Mouse (Mus musculus) kidney, postnatal 25 days (tissue): ENCODE data around the gene Pam.

Experiments used
- DNase-seq, 2 experiments: peaks; one replicate each; pipeline ENCODE4 v3.0.0; 2021; ENCODE audit warnings: mixed read lengths in 2 of 2

Gene Pam

DNA sequence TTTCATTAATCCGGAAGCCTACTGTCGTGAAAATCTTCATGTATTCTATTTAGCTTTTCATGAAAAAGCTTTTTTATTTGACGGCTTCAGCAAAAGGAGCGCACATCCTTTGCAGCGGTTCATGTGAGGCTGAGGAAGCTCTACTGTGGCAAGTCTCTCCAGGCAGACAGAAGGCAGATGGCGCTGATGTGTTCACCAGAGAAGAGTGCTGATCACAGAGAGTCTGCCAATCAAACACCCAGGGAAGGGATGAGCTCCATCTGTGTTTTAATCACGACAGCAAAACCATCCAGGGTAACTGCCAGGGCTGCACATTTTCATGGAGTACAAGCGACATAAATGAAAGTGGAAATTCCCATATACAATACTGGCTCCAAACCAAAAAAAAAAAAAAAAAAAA, 63.6 kb downstream of the Pam start:
- peak in 1 of 2 experiments; percentile 34 for DNase-seq

- DNase-seq, result no peak
Observed at GRCm38 (mm10) chr1:98029025-98029424, 66.4 kb downstream of the Pam start.

- no peak for DNase-seq
Observed at GRCm38 (mm10) chr1:98028468-98028867, 67.0 kb downstream of the Pam start.

DNA sequence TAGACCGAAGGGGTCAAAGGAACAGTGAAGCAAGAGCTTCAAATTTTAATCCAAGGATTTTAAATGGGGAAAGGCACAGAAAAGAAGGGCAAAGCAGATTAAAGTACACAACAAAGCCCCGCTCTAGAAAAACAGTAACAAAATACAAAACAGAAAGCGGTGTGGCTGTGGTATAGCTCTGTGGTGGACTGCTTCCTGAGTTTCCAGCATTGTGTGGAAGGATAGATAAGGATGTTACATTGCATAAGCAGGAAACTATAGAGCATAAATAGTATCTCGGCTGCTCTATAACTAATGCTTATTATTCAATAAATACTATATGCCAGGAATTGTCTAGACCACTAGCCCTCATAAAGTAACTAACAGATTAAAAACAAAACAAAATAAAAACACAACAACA, 67.5 kb downstream of the Pam start:
- no peak for DNase-seq

DNA sequence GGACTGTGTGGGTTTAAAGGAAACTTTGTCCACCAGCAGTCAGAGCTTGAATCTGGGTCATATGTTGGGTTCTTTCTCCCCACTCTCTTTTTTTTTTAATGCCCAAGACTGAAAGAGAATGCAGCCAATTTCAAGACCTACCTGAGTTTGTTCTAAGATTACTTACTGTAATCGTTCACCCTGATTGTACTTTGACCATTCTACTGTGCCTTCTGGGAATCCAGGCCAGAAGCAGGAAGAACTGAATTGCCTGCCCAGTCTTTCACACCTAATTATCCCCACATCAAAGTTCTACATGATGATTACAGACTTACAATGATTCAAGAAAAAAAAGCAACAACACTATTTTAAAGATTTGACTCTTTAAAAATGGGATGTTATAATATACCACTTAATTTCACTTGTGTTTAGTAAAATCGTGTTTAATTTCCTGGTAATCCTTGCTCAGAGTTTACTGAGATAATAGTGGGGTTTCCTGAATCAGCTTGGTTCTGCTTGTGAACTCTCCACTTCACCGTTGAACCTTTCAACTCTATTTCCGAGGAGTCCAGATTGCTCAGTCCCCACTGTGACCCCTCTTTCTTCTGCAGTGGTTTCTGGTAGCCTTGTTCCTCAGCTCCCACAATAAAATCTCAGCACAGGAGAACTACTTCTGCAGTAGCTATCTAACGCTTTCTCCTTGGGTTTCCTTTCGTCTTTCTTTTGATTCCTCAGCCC, 69.4 kb downstream of the Pam start:
- DNase-seq, result no peak

GRCm38 (mm10) chr1:98023866-98024265, 71.6 kb downstream of the Pam start:
- DNase-seq, result no peak

- no peak for DNase-seq
Observed at GRCm38 (mm10) chr1:98018987-98019386, 76.5 kb downstream of the Pam start.

DNA sequence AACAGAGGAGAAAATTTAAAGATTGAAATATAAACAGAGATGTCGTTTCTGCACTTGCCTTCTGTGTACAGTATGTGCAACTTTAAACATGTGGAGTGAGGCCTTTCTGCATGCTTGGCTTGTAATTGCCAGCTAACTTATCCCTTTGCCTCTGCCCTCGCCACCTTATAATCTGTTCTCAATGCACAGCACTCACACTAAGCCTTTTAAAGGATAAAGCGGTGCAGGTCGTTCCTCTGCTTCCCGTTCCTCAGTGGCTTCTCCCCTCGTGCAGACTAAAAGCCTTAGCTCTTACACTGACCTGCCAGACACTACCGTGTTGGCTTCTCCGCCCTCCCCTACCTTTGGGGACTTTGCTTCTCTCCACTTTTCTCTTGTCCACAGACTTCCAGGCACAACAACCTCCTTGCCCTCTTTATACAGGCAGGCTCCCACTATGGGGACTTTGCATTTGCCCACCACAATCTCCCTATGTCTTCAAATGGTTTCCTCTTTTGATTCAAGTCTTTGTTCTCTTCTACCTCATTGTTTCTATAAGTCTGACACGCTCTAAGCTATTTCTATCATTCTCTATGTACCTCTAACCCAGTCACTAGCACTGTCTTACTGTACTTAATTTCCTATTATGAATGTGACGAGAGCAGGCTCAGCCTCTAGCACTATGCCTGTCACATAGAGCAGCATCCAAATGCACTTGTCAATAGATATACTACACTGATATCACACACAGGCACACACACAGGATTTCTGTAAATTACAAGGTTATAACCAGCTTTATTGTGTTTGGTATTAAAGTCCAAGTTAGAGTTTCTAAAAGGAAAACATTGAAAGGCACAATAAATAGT, 79.2 kb downstream of the Pam start:
- DNase-seq, result no peak

- no peak for DNase-seq
Observed at GRCm38 (mm10) chr1:98015564-98015963, 79.9 kb downstream of the Pam start.

DNA sequence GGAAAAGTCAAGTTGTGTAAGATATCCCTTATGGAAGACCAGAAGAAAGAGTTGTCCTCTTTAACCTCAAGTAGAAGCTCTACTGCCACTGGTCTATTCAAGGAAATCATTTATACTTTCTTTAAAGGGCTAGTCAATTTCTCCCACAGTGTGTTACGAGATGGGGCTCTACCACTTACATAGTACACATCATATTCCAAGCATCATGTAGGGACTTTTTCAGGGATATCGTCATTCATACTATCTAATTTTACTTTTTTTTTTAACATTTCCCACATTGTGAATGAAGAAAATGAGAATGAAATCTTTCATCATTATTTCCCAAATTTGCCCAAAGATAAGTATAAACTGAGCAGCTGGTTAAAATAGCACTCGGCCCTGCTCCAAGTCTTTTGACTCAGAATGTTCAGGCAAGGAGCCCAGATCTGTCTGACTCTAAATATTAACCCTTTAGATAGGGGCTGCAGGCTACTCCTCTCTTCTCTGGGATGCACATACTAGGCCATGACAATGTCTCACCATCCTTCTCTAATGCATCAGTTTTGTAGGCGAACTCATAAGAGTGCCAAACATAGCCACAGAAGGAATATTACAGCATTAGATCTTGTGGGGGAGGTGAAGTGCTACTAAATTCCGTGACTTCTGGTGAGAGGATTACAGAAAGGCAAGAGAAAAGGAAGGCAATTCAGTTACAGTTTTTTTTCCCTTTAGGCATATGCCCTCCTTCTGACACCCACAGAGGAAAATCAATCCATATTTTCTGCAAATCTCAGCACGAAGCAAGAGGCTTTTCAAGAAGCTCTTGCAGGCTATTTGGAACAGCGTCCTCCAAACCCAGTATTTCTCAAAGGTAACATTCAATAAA, 92.7 kb downstream of the Pam start:
- peak in 1 of 2 experiments; percentile 45 for DNase-seq

DNA sequence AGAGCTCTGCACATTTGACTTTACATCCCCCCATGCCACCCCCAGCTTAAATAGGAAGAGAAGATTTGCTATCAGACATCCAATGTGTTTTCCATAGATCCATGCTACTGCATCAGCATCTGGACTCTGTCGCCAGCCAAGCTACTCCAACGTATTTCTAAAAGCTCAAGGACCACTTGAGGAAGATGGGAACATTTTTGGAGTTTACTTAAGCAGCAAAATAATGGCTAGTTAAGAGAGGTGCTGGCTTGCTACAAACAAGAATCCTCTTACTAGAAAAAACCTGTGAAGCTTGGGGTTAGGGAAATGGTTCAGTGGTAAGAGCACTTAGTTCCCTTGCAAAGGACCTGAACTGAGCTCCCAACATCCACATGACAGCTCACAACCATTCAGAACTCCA, 96.0 kb downstream of the Pam start:
- DNase-seq, result no peak

- peak in 1 of 2 experiments; percentile 46 for DNase-seq
Observed at GRCm38 (mm10) chr1:97998961-97999360, 96.5 kb downstream of the Pam start.

GRCm38 (mm10) chr1:97997088-97997487, 98.4 kb downstream of the Pam start:
- no peak for DNase-seq

DNA sequence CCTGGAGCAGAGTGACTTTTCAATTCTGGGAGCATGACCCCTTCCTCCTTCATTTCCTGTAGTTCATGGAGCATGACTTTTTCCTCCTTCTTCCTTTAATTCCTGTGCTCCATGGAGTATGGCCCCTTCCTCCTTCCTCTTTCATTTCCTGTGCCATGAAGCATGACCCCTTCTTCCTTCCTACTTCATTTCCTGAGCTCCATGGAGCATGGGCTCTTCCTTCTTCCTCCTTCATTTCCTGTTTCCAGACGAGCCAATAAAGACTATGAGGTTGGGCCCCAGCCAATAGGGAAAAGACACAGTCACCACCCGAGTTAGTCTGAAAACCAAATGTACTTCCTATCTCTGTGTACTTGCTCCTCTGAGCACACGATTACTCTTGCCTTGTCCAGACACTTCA, 103.5 kb downstream of the Pam start:
- DNase-seq, result no peak

DNA sequence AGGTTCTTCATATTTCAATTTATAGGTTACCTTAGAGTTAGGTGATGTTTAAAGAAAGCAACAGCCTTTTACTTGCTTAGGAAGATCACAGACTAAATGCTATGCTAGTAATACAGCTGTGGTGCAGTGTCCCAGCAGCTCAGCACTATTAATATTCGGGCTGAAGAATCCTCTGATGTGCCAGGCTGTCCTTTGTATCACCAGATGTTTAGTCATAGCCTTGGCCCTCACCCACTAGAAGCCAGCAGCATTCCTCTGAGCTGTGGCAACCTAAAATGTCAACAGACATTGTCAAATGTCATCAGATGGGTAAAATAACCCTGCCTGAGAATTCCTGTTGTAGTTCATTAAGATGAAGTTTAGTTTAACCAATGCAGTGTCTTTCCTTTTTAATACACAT, 112.3 kb downstream of the Pam start:
- DNase-seq, result no peak

DNA sequence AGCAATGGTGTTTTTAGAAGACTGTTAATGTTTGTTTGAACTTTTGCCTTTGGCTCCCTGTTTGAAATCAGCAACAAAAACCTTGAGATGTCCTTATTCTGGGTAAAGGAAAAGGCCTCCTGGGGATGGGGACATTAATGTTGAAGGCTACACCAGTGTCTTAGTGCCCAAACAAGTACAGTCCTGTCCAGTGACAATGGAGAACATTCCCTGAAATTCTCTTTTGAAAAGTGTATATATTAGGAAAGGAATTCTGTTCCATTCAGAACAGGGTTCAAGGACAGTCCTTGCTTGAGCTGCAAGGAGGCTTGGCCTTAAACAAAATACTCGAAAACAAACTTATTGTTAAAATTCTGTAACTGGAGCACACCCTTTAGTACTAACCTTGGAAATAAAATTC, 116.0 kb downstream of the Pam start:
- no peak for DNase-seq

GRCm38 (mm10) chr1:97977521-97977920, 117.9 kb downstream of the Pam start:
- DNase-seq, result no peak

- DNase-seq, result peak; percentile 70 to 86
Observed at GRCm38 (mm10) chr1:97976873-97977473, 118.5 kb downstream of the Pam start.

DNA sequence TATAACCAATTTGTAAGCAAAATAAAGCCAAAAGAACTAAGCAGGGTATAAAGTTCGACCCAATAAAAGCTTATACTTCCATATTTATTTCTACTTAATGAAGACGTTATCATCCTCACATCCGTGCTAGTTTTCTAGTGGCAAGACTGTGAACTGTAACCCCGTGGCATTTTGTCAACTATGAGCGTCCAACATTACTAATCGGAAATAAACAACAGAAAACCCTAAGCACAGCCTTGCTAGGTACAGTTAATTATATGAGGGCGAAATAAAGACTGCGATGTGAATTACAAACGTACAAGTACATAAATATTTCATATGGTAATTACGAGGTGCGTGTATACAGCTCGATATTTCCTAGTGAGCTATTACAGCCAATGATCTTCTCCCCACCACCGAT, 119.4 kb downstream of the Pam start:
- DNase-seq, result peak in 1 of 2 experiments; percentile 9

- DNase-seq, result no peak
Observed at GRCm38 (mm10) chr1:97974968-97975367, 120.5 kb downstream of the Pam start.

DNA sequence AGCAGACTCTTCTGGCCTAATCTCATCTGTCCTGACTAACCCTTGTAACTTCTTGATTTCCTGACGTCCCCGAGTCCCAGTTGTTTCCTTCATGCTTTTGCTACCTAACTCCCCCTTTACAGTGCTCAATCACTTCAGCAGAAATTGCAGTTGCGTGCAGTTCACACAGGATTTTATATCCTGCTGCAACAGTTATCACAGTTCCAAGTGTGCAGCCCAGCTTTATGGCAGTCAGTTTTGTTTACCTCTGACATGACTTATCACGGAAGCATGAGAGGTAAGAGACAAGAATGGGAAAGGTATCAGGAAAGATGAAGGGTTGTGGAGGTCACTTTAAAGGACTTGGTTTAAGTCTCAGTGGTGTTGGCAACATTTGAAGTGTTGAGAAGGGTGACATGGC, 125.7 kb downstream of the Pam start:
- no peak for DNase-seq

DNA sequence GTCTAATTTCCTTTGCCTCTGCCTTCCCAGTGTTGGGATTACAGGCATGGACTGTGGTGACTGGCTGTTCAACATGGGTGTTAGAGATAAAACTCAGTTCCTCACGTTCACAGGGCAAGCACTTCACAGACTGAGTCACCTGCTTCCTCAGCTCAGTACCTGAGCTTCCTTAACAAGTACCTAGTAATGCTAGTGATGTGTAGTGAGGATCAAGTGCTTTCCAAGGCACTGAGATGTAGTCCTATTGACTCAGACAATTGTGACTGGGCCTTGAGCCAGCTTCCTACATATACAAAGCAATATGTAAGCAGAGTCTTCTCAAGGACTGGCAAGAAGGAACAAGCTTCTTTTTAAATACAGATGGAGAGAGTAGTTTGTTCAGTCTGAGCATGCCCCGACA, 131.7 kb downstream of the Pam start:
- no peak for DNase-seq

DNA sequence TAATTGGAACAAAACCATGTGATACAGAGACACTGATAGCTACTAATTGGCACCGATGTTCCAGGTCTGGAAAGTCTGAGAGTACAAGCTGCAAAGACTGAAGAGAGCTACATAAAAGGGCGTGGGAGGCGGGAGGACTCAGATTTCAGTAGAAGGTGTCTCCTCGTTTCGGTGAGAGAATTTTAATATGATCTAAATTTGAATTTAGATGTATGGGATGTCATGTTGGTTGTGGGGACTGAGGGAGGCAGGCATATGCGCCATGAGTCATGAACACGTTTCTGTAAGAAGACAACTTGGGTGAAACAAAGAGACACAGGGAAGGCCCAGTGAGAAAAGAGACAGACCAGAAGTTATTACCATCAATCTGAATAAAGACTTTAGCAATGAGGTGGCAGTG, 133.3 kb downstream of the Pam start:
- DNase-seq, result no peak
